Mouse (Mus musculus) layer of hippocampus, postnatal 14 days (tissue): ENCODE data around the gene Tln1. TPM values are rescaled to one million over a fixed set of nuclear protein-coding genes. Genes with fewer than 3 reads are reported as not detected.
"Not testable (repeated sequence)": the region's sequence is repeated elsewhere in the genome, so short reads cannot be mapped to it uniquely, and the experiment has no call there.

Experiments
- DNase-seq, 2 experiments: peaks; one replicate each; pipeline ENCODE4 v3.0.0; 2021 to 2022; ENCODE audit warnings: low spot score in 2 of 2, mixed read lengths in 1 of 2
- total RNA-seq, 2 experiments: library from RNA; stranded (reverse); gene quantifications; 2 replicates each; pipeline ENCODE4 v1.2.3; 2021

Gene Tln1
- total RNA-seq, 2 experiments from 2014 or later = 46.0 to 52.1 TPM

DNA sequence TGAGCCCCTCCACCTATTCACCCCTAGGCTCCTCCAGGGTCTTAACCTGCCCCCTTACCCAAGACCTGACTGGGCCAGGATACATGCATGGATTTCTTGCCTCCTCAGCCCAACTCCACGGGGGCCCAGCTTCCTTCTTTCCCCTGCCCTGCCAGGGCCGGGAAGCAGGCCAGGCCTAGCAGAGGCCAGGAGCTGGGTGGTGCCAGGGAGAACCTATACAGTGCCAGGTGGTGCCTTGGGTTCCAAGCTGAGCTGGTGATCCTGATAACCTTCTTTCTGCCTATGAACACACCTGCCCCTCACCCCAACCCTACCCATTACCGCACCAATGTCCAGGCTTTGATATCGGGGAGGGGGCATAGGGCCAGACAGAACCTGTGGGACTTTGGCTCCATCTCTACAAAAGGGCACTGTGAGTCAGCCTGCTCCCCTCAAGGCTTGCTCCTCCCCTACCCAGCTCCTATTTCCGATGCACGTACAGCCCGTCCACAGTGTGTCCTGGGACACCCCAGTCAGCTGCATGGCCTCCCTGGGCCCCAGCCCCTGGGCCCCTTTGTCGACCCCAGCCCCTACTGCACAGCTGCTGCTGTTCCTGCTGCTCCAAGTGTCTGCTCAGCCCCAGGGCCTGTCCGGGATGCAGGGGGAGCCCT lies 55.8 kb downstream of the Tln1 start, which contains the start of gene Car9:
Gene Car9, plus strand, starts transcription at position 431 of the 650 bp plus-strand sequence.
- no peak for DNase-seq

DNA sequence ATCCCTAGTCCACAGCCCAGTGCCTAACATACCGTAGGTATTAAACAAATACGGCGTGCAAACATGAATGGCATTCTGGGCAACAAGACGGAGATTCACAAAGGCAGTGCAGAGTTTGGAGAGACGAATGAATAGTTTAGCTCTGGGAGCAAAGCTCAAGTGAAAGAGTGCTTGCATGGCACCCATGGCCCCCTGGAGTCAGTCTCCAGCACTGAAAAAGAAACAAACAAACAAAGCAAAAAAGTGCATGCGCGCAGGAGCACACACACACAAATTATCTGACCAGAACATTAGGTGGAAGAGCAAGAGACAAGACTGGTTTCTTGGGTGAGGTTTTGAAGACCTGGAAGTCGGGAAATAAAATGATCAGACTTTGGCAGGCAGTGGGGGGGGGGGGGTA lies 56.4 kb downstream of the Tln1 start:
- no peak for DNase-seq

- DNase-seq = no peak
Observed at GRCm38 (mm10) chr4:43504269-43504668, 58.2 kb downstream of the Tln1 start.

DNA sequence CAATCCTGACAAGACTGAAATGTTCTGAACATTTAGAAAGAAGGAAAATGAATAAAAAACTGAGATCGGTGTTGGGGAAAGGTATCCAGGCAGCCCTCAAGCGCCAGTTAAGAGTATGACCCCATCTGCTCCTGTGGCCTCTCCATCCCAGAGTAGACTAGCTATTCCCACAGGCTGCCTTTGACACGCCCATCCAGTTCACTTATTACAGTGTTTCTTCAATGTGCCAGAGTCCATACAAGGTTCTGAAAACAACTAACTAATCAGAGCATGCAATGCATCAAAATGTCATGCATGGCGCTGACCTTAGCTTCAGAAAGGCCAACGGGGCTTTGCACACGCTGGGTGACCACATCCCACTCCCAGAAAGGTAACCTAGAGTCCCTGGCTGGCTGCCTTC lies 59.0 kb downstream of the Tln1 start:
- no peak for DNase-seq

DNA sequence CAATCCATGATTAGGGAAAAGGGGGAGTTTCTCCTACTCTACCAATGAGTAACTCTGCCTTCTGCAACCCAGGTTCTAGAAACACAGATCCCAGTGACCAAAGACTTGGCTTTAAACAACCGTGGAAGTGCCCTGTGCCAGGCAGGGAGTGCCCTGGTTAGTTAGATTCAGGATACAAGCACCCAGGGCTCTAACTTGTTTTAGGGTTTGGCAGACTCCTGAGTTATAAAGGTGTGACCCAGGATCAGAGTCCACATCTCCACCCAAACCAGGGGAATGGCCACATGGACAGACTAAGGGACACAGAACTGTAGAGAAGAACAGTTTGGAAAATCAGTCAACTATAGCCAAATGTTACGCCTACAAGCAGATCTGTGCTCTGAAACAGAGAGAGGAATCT lies 59.5 kb downstream of the Tln1 start:
- DNase-seq = no peak

- DNase-seq = peak; percentile 56 to 64
Observed at GRCm38 (mm10) chr4:43499407-43500333, 62.8 kb downstream of the Tln1 start, which contains the start of gene Arhgef39. TSS of gene Arhgef39 (minus strand) at chr4:43499695.

DNA sequence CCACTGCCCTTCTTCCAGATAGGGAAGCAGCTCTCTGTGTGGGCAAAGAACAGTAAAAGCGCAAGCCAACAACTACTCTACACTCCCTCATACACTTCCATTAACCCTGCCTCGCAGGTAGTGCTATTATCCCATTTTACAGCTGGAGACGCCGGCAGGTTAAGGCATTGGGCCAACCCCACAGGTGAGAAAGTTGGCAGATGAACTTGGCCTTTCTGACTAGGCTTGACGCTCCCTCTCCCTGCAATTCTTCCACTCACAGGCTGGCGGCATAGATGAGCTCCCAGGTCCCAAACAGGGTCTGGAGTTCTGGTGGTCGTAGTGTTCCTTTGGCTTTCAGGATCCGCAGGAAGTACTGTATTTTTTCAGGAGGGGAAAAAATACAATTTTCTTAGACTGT lies 63.5 kb downstream of the Tln1 start:
- no peak for DNase-seq

GRCm38 (mm10) chr4:43497946-43498345 lies 64.5 kb downstream of the Tln1 start:
- DNase-seq = no peak

DNA sequence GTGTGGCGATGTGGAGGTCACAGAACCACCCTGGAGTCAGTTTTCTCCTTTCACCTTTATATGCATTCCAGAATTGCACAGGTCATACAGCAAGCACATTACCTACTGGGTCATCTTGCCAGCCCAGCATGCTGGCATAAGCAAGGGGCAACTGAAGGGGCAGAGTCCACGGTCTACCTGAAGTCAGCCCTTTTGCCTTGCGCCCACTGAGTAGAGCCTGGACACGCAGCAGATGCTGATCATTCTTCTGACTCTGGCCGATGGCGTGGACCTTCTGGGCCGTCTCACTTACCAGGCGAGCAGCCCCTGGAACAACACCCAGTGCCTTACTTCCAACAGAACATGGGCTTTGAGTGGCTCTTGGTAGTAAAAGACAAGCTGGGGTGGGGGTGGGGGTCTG lies 65.1 kb downstream of the Tln1 start:
- no peak for DNase-seq

GRCm38 (mm10) chr4:43496587-43496986 lies 65.9 kb downstream of the Tln1 start:
- no peak for DNase-seq

GRCm38 (mm10) chr4:43493846-43494240 lies 68.6 kb downstream of the Tln1 start:
- DNase-seq = no peak

DNA sequence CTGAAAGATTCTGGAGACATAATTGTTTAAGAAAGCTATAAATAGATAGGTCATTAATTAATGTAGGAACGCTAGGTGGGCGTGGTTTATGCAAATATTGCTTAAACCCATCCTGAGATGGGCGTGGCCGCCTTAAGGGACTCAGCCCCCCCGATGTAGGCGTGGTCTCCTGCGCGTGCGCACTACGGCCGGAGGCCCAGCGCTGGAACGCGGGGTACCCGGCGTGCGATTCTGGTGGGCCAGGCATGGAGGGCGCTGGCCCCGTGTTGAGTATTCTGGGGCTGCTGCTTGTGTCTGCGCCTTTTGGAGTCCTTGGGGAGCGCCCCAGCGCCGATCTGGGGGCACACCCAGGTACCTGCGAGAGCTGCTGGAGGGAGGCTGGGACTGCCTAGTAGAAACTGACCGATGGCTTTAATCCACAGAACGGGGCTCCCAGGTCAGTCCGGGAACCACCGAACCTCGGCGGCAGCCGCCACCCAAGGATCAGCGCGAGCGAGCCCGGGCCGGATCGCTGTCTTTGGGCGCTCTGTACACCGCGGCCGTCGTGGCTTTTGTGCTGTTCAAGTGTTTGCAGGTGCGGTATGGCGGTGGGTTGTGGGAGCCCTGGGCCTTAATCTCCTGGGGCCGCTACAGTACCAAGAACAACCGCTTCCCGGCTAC lies 69.2 kb downstream of the Tln1 start:
- peak; percentile 97 for DNase-seq

GRCm38 (mm10) chr4:43492821-43493185 lies 69.7 kb downstream of the Tln1 start, which contains the start of gene Ccdc107:
TSS of gene Ccdc107 (plus strand) at chr4:43492900.
- DNase-seq = peak; percentile 87 to 97

DNA sequence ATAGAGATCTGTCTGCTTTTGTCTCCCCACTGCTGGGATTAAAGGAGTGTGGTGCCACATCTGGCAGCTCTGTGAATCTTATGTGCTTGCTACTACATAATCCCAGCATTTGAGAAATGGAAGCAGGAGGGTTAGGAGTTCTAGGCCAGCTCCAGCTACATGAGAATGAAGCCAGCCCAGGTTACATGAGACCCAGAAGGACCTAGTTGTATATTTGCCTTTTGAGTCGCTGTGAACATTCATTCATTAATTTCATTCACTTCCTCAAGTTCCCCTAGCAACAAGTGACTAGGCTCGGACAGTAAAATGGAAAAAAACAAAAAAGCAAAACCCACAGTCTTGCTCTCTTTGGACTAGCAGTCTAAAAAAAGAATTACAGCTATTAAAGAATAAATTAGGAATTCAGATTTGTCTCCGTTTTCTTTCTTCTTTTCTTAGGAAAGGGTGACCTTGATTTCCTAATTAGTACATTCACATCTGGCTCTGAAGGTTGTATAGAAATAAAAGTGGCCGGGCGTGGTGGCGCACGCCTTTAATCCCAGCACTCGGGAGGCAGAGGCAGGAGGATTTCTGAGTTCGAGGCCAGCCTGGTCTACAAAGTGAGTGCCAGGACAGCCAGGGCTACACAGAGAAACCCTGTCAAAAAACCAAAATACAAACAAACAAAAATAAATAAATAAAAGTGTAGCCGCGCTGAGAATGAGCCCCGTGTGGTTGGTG lies 70.2 kb downstream of the Tln1 start:
- no peak for DNase-seq

DNA sequence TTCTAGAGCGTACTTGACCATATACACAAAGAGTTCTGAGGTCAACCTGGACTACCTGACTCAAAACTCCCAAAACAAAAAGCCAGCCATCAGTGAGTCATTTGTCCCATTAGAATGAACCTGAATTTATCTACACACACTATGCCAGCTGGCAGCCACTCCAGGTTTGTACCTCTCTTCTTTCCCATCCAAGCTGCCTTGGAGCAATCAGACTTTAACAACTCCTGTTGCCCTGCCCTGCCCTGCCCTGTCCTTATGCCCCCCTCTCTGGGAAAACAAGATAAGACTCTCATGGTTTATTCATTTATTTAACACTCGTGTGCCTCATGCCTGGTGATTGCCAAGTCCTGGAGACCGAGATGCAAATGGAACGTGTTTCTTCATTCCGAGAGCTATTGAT lies 71.7 kb downstream of the Tln1 start:
- DNase-seq = no peak

DNA sequence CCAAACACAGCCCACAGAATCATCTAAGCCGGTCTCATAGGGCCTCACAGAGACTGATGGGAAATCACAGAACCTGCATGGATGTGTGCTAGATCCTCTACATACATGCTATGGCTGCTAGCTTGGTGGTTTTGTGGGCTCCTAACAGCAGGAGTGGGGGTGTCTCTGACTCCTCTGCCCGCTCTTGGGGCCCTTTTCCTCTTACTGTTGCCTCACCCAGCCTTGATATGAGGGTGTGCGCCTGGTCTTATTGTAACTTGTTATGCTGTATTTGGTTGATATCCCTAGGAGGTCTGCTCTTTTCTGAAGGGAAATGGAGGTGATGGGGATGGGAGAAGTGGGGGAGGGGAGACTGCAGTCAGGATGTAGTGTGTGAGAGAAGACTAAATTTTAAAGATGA lies 72.9 kb downstream of the Tln1 start:
- no peak for DNase-seq

DNA sequence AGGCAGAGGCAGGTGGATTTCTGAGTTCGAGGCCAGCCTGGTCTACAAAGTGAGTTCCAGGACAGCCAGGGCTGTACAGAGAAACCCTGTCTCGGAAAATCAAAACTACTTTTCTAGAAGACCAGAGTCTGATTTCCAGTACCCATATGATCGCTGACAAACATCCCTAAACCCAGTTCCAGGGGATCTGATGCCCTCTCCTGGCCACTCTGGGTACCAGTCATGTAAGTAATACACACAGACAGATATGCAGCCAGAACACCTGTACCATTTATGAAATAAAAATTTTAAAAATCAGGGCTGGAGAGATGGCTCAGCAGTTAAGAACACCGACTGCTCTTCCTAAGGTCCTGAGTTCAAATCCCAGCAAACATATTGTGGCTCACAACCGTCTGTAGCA lies 76.8 kb downstream of the Tln1 start:
- not testable (repeated sequence) for DNase-seq

DNA sequence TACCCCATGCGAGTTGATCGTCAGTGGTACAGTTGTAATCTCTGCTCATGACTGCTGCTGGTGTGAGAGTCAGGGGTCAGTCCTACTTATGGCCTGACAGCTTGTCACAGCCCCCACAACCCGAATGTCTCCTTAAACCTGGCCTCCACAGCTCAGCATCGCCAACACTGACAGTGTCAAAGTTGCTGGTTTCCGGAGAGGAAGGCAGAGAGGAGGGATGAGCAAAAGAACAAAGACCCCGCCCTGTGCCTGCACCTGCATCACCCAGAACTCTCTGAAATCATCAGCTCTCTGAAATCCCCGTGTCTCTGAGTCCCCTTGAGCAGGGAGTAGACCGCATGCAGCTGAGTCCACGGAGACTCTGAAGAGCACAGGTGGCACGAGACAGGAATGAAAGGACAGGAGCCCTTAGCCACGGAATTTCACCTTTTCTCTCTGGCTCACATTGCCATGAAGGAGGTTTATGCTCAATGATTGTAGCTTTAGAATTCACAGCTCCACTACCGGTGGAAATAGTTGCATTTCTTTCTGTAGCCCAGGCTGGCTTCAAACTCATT lies 78.9 kb downstream of the Tln1 start, which contains the start of gene Sit1:
Gene Sit1, minus strand, starts transcription at position 200 of the 557 bp plus-strand sequence.
- no peak for DNase-seq

DNA sequence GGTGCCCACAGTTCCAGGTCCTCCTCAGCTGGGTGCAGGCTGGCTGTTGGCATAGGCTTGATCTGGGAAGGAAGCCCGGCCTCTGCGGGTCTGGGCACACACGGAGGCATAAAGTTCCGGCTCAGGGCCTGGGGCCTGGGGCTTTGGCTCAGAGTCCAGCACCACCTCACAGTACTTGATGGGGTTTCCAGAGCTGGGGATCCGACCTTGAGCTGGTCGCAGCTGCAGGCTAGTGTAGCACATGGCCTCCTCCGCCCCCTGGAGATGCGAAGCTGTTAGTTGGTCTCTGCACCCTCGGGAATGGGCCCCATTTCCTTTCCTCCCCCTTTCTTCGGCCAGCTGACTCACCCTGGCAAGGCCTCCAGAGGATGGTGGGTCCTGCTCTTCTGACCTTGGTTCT lies 79.9 kb downstream of the Tln1 start:
- DNase-seq = no peak

GRCm38 (mm10) chr4:43481894-43482456 lies 80.5 kb downstream of the Tln1 start:
- no peak for DNase-seq
